Mouse (Mus musculus) lung, postnatal 25 days (tissue): ENCODE data around the gene Gm49354.
"Not testable (repeated sequence)": the region's sequence is repeated elsewhere in the genome, so short reads cannot be mapped to it uniquely, and the experiment has no call there.

Experiments used
- DNase-seq: peaks from one replicate; pipeline ENCODE4 v3.0.0; 2022; ENCODE audit warnings: low spot score

The Gm49354 gene

DNA sequence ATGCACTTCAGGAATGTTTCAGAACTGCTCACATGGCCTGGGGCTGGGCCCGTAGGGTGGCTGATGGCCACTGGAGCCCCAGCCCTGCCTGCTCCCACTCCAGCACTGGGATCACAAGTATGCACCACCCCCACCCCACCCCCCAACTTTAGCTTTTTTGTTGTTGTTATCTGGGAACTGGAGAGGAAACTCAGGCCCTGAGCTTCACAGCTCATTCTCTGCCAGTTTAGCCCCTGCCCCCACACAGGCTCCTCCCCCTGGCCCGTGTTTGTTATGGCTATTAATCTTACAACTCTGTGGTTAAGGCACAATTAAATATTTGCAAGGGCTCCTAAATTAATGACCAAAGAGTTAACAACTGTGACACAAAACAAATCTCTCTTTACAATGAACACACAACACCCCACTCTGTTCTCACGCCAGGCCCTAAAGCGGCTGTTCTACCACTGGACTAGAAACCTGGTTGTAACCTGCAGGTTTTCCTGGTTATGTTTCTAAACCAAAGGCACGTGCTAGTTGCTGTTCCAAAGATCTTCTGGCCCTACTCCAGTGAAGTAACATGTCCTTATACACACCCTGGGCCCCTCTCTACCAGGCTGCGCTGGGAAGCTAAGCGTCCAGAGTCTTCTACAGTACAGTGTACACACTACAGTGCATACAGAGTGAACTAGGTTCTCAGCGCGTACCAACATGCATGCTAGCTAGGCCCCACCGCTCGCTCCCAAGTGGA, 15.1 kb downstream of the Gm49354 start:
- DNase-seq, result no peak

DNA sequence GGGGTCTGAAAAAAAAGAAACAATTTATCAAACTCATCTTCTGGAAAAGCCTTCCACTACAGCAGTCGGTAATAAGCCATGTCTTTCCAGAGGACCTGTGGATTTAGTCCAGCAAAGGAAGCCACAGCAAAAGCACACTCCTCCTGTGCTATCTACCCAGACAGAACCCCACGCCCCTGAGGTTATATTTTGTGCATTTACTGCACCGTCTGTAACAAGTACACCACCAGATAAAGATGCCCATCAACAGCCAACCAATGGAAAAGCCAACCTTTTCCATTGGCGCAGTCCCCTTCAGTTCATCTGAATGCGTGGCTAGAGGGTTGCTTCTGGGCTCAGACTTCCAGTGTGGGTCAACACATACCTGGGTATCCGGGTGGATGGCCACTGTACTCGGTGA, 19.3 kb downstream of the Gm49354 start:
- no peak for DNase-seq

DNA sequence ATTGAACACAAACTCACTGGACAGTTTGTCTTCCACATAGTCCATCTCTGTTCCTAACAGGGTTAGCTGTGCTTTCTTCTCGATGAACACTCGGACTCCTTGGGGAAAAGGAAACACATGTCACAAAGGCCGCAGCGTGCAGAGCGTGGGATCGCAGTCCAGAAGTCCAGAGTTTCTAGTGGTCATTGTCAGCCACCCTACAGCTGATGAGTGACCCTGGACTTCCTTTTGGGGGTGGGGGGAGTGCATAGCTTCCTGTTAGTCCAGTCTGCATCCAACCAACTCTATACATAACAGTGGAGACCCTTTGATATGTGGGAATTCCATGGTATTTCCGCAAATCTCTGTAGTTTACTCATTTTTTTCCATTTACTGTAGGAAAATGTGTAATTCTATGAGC, 25.1 kb downstream of the Gm49354 start:
- DNase-seq, result no peak

DNA sequence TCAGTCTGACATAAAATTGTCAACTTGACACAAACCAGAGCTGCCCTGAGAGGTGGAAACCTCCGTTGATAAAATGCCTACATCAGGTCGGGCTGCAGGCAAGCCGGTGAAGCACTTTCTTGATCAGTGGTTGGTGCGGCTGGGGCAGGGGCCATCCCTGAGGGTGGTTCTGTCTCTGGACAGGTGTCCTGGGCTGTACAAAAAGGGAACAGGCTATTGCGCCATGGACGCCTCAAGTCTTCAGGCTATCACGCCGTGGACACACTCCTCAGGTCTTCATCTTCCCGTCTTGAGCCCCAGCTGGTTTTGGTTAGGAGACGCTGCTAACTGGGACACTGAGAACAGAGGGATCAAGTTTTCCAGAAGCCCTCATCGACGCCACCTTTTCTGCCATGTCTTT, 31.7 kb downstream of the Gm49354 start:
- DNase-seq, result no peak

DNA sequence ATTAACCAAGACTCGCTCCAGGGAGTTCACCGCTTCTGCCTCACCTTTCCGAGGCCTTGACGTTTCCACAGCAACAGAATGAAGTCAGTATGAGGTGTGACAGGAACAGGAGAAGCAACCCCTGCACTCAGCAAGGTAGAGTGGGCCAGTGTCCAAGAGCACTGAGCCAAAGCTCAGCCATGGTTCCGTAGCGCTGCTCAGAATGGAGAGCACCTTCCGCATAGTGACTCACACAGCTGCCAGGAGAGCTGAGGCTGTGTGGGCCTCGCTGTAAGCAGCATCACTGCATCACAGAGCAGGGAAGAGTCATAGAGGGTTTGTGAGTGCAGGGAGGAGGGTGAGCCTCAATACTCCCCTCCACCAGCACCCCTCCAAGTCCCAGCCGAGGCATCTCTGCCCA, 35.3 kb downstream of the Gm49354 start, which contains the start of gene 1700014D04Rik:
TSS of gene 1700014D04Rik (minus strand) at position 42 of the 400 bp plus-strand sequence.
- no peak for DNase-seq

DNA sequence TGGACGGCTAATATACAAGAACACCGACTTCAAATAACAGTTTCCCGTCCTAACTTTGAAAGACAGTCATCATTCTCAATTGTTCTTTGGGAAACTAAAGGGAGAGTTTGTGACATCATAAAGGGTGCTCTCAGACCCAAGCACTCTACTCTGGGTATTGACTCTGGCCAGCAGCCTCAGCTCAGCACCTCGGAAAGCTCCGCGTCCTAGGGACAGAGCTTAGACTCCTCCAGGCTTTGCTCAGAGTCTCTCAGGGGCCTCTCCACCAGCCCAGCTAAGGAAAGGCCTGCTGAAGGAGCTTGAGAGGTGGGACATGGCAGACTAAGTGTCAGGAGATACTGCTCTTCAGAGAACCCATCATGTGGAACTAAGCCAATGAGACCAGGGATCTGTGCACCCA, 35.9 kb downstream of the Gm49354 start:
- DNase-seq, result no peak

DNA sequence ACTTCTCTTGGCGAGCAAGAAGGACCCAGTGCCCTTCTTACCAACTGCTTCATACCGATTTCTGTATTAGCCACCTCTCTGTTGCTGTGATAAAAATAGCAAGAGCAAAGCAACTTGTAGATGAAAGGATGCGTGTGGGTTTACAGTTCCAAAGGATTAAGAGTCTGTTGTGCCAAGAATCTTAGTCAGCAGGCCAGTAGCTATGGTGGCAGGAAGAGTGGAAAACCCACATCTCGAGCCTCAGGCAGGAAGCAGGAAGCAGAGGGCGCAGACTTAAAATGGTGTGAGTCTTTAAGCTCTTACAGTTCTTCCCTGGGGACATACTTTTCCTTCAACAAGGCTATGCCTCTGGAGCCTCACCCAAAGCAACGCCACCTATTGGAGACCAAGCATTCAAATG, 36.6 kb downstream of the Gm49354 start:
- no peak for DNase-seq

DNA sequence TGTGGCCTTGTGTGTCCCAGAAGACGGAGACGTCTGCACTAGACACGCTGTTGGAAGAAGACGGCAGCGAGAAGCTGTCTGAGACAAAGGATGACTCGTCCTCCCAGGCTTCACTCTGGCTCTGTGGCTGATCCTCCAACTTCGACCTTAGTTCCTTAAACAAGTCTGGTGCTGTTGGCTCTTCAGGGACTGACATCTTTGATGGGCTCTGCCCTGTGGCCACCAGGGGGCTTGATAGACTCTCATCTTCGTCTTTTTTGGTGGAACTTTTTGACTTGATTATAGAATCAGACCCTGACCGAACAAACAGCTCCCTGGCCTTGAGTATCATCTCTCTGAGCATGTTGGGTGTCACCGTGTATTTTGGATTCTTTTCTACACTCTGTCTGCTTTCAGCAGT, 40.3 kb downstream of the Gm49354 start:
- DNase-seq, result no peak

DNA sequence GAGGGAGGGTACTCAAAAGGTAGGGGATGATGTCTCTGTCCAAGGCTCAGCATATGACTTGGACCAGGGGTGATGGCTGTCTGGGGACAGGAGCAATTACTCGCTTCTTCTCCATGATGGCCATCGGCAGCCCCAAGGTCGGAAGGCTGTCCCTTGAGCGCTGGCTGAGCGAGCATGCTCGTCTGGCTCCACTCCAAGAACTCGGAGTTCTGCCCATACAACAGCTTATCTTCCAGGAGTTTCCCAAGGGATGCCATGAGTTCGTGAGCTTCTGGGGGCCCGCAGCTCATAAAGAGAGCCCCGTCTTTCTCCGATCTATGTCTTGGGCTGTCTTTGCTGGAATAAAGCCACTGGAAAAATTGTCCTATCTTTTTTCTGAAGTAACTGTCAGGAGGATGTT, 40.9 kb downstream of the Gm49354 start:
- DNase-seq, result peak; percentile 29

DNA sequence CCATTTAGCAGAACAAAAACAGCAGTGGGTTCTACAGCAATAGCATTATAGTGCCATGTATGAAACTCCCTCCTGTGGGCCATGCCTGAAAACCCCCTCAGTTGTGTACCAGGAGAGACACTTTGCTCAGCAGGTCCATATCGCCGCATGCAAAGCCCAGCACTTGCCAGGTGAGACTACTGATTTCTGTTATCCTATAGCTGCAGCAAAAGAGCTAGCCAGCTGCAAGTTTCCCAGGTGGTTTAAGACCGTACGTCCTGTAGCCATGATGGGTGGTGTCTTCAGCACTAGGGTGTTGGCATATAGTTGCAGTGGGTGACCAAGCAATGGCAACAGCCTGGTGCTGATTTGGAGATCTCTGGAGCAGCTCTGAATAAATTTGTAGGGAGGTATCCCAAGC, 42.6 kb downstream of the Gm49354 start:
- no peak for DNase-seq

DNA sequence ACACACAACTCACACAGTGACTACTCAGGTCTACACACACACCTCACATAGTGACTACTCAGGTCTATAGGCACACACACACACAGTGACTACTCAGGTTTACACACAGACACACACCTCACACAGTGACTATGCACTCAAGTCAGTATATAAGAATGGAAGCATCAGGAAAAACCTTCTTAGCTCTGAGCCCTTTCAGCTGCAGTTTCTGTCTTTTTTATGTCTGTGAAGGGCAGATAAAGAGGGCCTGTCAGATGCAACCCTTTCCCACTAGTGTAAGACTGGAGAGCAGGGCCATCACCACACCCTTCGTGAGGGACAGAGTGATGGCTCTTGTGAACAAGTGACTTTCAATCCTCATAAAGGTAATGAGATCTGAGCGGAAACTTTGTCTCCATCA, 43.6 kb downstream of the Gm49354 start:
- no peak for DNase-seq

DNA sequence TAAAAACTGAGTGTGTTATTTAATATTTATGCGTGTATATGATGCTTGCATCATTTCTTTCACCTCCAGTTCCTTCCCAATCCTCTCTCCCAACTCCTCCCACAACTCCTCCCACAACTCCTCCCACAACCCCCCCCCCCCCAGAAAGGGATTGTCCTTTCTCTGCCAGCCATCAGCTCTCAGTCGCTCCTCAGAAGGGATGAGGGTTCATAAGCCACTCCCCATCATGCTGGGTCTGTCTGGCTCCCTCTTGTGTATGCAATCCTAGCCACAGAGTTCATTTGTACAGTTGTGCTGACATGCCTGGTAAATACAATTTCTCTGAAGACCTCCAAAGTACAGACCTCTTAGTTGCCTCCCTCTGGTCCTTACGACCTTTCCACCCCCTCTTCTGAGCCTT, 46.9 kb downstream of the Gm49354 start:
- no peak for DNase-seq

DNA sequence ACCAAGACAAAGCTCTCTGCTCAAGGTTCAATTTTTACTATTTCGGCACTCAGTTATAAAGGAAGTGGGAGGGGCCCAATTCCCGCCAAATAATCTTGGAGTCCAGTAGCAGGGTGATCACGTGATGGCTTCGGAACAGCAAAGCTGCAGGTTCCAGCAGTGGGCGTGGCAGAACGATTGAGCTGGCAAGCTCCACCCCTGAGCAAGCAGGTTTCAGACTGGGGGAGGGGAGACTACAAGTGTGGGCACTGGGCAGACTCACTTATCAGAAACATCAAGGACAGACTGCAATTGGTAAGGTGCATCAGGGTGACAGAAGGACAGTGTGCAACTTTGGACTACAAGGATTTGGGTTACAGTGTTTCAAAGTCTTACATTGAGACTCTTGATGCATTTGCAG, 47.7 kb downstream of the Gm49354 start:
- not testable (repeated sequence) for DNase-seq

DNA sequence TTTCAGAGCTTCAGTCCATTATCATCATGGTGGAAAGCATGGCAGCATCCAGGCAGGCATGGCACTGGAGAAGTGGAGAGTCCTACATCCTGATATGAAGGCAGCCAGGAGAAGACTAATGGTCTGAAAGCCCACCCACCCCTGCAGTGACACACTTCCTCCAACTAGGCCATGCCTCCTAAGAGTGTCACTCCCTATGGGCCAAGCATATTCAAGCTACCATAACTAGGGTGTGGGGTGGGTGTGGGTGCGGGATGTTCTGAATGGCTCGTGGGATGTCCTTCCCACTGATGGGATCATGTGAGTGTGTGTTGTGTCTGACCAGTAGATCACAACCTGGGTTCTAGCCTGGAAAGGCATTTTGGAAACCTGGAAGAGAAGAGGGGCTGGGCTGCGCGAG, 48.1 kb downstream of the Gm49354 start:
- DNase-seq, result no peak

DNA sequence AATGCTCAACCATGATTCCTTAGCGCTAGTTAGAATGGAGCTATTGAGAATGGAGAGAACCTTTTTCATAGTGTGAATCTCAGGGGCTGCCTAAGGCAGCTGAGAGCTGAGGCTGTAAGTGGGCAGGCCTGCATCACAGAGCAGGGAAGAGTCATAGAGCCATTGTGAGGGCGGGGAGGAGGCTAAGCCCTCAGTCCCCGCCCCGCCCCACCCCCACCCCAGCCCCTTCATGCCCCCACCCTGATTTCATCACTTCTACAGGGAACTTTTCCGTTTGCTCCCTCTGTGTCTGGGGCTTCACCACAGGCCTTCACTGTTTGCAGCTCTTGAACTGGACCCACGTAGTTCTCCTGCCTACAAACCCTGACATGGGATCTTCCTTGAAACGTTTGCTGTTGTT, 50.4 kb downstream of the Gm49354 start, which contains the start of gene Spata31d1d:
TSS of gene Spata31d1d (minus strand) at position 101 of the 400 bp plus-strand sequence.
- DNase-seq, result no peak

DNA sequence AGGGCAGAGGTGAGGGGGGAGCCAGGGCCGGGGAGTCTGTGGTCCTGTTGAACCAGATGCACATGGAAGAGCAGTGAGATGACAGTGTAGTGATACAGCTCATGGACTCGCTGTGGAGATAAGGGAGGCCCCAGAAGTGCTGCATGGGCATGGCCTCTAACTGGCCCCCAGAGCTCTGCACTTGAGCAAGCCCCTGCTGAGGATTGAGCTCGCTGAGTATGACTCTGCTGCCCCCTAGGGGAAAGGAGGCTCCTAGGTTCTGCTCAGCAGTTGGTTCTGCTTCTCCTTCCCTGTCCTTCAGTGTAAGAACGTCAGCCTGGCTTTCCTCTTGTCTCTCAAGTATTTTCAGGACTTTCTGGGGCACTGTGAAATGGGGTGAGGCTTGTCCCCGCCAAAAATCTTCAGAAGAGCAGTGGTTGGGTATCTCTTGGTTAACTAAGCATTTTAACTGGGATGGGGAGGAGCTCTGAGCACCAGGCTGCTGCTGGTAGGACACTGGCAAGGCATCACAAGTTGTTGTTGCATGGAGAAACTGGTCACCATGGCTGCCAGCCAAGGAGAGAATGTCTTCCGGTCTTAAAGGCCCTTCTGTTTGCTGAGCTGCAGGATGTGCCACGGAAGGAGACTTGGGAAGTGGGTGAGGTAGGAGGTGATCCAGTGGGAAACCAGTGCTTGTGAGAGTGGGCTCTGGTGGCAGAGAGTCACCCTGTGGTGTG, 53.5 kb downstream of the Gm49354 start:
- DNase-seq, result peak; percentile 85

DNA sequence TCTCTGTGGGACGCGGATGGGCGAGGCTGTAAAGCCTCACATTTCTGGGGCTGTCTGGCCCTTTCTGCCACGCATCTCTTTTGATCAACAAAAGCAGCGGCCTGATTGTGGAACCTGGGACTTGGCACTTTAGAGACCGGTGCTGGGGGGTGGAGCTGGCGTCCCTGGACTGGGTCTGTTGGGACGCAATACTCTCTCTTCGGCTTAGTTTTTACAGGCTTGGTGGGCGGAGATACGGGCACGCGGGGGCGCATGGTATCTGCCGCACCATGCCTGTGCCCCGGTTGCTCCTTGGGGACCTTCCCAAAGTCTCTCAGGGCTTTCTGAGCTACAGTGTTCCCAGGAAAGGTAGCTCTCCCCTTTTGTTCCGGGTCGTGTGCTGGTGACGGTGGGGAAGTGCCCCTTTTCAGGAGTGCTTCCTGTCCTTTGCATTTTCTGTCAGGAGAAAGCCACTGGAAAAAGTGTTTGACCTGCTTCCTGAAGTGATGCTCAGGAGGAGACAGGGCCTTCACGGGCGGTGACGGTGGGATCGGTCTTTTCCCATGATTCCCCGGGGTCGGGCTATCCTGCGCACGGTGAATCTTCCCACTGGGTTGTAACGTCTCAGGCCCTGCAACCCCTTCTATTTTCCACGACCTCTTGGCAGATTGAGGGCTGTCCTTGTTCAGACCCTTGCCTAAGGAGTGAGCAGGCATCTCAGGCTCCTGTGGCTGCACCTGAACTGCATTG, 55.7 kb downstream of the Gm49354 start:
- no peak for DNase-seq

DNA sequence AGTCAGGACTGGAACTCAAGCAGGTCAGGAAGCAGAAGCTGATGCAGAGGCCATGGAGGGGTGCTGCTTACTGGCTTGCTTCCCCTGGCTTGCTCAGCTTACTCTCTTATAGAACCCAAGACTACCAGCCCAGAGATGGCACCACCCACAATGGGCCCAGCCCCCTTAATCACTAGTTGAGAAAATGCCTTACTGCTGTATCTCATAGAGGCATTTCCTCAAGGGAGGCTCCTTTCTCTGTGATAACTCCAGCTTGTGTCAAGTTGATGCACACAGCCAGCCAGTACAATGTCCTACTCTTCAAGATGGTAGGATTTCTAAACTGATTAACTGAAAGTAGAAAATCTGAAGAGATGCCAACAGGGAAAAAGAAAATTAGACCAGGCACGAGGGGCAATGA, 60.0 kb downstream of the Gm49354 start:
- DNase-seq, result not testable (repeated sequence)

DNA sequence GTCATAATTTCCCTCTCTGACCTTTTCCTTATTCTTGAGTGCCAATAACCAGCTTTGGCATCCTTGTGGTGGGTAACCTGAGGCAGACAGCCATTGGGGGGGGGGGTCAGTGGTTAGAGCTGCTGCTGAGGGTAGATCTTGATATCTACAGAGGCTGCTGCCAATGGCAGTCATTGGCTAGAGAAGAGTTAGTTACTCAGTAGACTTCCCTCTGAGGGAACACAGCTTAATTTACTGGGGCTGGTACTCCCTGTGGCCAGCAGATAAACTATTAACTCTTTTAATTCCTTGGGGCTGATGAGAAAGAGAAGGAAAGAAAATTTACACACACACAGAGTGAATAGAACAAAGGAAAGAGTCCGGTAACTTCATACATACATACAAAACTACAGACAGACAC, 62.6 kb downstream of the Gm49354 start:
- no peak for DNase-seq

DNA sequence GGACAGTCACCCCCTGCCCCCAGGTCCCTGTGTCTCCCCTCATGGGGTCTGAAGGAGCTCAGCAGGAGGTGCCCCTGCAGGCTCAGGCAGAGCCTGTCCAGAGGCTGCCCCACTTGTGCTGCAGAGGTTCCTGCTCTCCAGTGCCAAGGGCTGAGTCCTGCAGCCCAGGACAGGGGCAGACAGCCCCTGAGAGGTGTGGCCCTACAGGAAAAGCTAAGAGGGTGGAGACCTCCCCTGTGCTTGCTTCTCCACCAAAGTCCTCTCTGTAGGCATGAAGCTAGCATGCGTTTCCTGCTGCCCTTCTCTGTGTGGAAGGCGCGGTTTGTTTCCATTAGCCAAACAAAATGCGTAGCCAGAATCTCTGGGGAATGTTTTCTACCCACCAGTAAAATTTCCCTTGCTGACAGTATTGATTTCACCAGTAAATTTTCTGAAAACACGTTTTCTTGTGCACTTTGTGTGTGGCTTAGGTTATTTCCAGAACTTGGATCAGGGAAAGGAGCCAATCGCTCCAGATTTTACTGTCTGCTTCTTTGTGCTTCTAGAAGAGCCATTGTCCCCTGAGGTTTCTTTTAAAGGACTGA, 63.1 kb downstream of the Gm49354 start:
- peak; percentile 42 for DNase-seq

DNA sequence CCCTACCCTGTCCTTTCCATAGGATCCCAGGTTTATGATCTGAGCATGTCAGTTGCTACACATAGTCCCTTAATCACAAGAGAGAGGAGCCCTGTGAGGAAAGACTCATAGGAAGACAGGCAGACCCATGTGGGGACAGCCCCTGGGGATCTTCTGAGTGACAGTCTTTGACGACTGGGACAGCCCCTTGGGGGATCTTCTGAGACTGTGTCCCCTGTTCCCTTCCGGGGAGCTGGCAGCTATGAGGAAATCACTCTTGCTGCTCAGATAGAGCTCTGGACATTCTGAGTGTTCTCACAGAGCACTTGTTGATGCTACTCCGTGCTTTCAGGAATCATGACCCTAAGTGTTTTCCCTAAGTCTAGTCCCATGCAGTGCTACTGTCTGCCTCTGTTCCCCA, 68.3 kb downstream of the Gm49354 start:
- no peak for DNase-seq

DNA sequence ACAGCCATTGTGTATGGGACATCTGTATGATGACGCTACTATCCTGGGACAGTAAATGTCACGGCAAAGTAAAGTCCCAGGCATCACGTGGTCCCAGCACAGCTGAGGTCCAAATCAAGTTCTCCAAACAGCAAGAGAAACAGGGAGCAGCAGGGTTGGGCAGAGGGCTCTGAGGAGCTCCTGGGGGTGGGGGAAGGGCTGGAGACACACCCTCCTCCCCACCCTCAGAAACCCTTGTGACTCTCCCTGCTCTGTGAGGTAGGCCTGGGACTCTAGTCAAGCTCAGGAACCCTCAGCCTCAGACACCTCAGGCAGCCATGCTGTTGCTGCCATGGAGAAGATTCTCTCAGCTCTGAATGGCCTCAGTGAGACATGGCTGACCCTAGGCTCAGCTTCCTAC, 70.1 kb downstream of the Gm49354 start, which contains the start of gene Spata31d1b:
TSS of gene Spata31d1b (plus strand) at position 301 of the 400 bp plus-strand sequence.
- not testable (repeated sequence) for DNase-seq
